Mouse (Mus musculus): Measurements from ENCODE around the gene Ovol2. TPM values are rescaled to one million over a fixed set of nuclear protein-coding genes. Genes with fewer than 3 reads are reported as not detected.

Ovol2 gene
- total RNA-seq, 1 experiment from 2014 or later = not detected

Other genes with a start within 250 kb of the Ovol2 start
- gene Mgme1, start 61.5 kb downstream of the Ovol2 start, total RNA-seq (2017) = 31.5 and 32.1 TPM in 2 replicates
- 265 and 321 TPM in 2 replicates for gene Snx5, start 61.2 kb downstream of the Ovol2 start, total RNA-seq (2017)
- 32.8 and 40.3 TPM in 2 replicates for gene Kat14, start 36.8 kb upstream of the Ovol2 start, total RNA-seq (2017)
- gene Pet117, start 36.9 kb upstream of the Ovol2 start, total RNA-seq (2017) = not detected in 2 replicates
- gene Dzank1, start 195.3 kb upstream of the Ovol2 start, total RNA-seq (2017) = 0.15 TPM in 1 of 2 replicates, not detected in the other
- 33.0 TPM in 2 replicates for gene Polr3f, start 195.6 kb upstream of the Ovol2 start, total RNA-seq (2017)
- 17.6 and 18.2 TPM in 2 replicates for gene Rbbp9, start 218.7 kb upstream of the Ovol2 start, total RNA-seq (2017)
- gene Sec23b, start 224.1 kb upstream of the Ovol2 start, total RNA-seq (2017) = 56.0 and 82.8 TPM in 2 replicates